Mouse (Mus musculus) hindbrain, embryonic 16.5 days (tissue): ENCODE measurements around the gene Selenon. TPM values are rescaled to one million over a fixed set of nuclear protein-coding genes. Genes with fewer than 3 reads are reported as not detected.

ENCODE experiments used
- ATAC-seq: fragments of 200-750 bp; cut with Nextera tagmentation; 2 replicates; pipeline ENCODE4 v1.8.0; 2017; ENCODE audit warnings: moderate TSS enrichment, moderate library complexity
- H3K27ac ChIP-seq: fragments of 300-500 bp; sonication (generic); 2 replicates; pipeline ENCODE4 v1.5.1; 2014; ENCODE audit warnings: low read depth, mild to moderate bottlenecking, control low read depth, low read length, moderate library complexity
- H3K27me3 ChIP-seq: fragments of 300-500 bp; sonication (generic); replicated peaks from 2 replicates; pipeline ENCODE4 v1.6.1; 2014; ENCODE audit warnings: low read length; ENCODE audit not compliant: control insufficient read depth, insufficient read depth
- H3K36me3 ChIP-seq: fragments of 300-500 bp; sonication (generic); 2 replicates; pipeline ENCODE4 v1.6.1; 2014; ENCODE audit warnings: mild to moderate bottlenecking, low read length, moderate library complexity, mixed read lengths; ENCODE audit not compliant: control insufficient read depth, insufficient read depth
- H3K4me1 ChIP-seq: fragments of 300-500 bp; sonication (generic); 2 replicates; pipeline ENCODE4 v1.6.1; 2014; ENCODE audit warnings: low read depth, low read length; ENCODE audit not compliant: control insufficient read depth, insufficient read depth
- H3K4me2 ChIP-seq: fragments of 300-500 bp; sonication (generic); 2 replicates; pipeline ENCODE4 v1.6.1; 2014; ENCODE audit warnings: mild to moderate bottlenecking, low read length, control low read depth, moderate library complexity
- H3K4me3 ChIP-seq: fragments of 300-500 bp; sonication (generic); 2 replicates; pipeline ENCODE4 v1.5.1; 2014; ENCODE audit warnings: mild to moderate bottlenecking, low read length, control low read depth, moderate library complexity
- H3K9ac ChIP-seq: fragments of 300-500 bp; sonication (generic); 2 replicates; pipeline ENCODE4 v1.6.1; 2014; ENCODE audit warnings: low read depth, mild to moderate bottlenecking, control low read depth, low read length, moderate library complexity
- H3K9me3 ChIP-seq: fragments of 300-500 bp; sonication (generic); 2 replicates; pipeline ENCODE4 v1.6.1; 2014; ENCODE audit warnings: mild to moderate bottlenecking, low read length, moderate library complexity; ENCODE audit not compliant: control insufficient read depth
- WGBS: fragments of 180-500 bp; shearing (Covaris S2); extraction: QIAGEN DNeasy Blood & Tissue Kit; methylation state at CpG from one replicate; pipeline ENCODE4 v1.1.7; 2014; 5-methylcytosine and 5-hydroxymethylcytosine counted together
- polyA plus RNA-seq: library from polyadenylated mRNA; unstranded; fragments of >200 nt; fragmentation: Nextera tagmentation; extraction: Ambion mirVana; gene quantifications from 2 replicates; pipeline ENCODE4 v1.2.1, GENCODE M21; 2015

Gene Selenon
- polyA plus RNA-seq, 1 experiment from 2014 or later, result 6.7 TPM

- no peaks in the 10 kb centered on the region for H3K36me3 ChIP-seq
- 81% methylated on average over 10 of the region's 10 CpGs for WGBS
- H3K4me1 ChIP-seq, result peaks cover 22% of the 10 kb centered on the region
- no peak overlapping the region for H3K27ac ChIP-seq
- no peaks in the 10 kb centered on the region for H3K9me3 ChIP-seq
- no peak overlapping the region for H3K4me2 ChIP-seq
- H3K4me3 ChIP-seq, result no peak overlapping the region
- no peak overlapping the region for H3K9ac ChIP-seq
- H3K27me3 ChIP-seq, result no peaks in the 10 kb centered on the region
- no peak for ATAC-seq
Observed at GRCm38 (mm10) chr4:134590227-134590926, 38.4 kb upstream of the Selenon start.

GRCm38 (mm10) chr4:134589786-134590185 is 37.8 kb upstream of the Selenon start:
- no peaks in the 10 kb centered on the region for H3K9me3 ChIP-seq
- 0 out of 2 replicates have a peak overlapping the region, but pooled peaks have one; percentile 11 for H3K9ac ChIP-seq
- H3K4me2 ChIP-seq, result no peak overlapping the region
- no peak overlapping the region for H3K4me3 ChIP-seq
- no peak overlapping the region for H3K27ac ChIP-seq
- H3K27me3 ChIP-seq, result no peaks in the 10 kb centered on the region
- no peaks in the 10 kb centered on the region for H3K36me3 ChIP-seq
- WGBS, result 59% methylated on average over 9 of the region's 9 CpGs
- H3K4me1 ChIP-seq, result peaks cover 22% of the 10 kb centered on the region
- no peak for ATAC-seq

GRCm38 (mm10) chr4:134588951-134589350 is 37.0 kb upstream of the Selenon start:
- no peaks in the 10 kb centered on the region for H3K9me3 ChIP-seq
- no peak overlapping the region for H3K9ac ChIP-seq
- ATAC-seq, result no peak
- peaks cover 22% of the 10 kb centered on the region for H3K4me1 ChIP-seq
- no peak overlapping the region for H3K4me2 ChIP-seq
- H3K27ac ChIP-seq, result no peak overlapping the region
- no peak overlapping the region for H3K4me3 ChIP-seq
- no peaks in the 10 kb centered on the region for H3K27me3 ChIP-seq
- WGBS, result 72% methylated on average over 5 of the region's 5 CpGs
- H3K36me3 ChIP-seq, result no peaks in the 10 kb centered on the region

GRCm38 (mm10) chr4:134588287-134588686 is 36.3 kb upstream of the Selenon start:
- ATAC-seq, result no peak
- WGBS, result 88% methylated on average over 9 of the region's 9 CpGs
- H3K9me3 ChIP-seq, result no peaks in the 10 kb centered on the region
- H3K4me3 ChIP-seq, result no peak overlapping the region
- H3K27me3 ChIP-seq, result no peaks in the 10 kb centered on the region
- H3K4me2 ChIP-seq, result no peak overlapping the region
- no peak overlapping the region for H3K9ac ChIP-seq
- no peaks in the 10 kb centered on the region for H3K36me3 ChIP-seq
- H3K27ac ChIP-seq, result no peak overlapping the region; the same call in 1 of the 2 replicates
- H3K4me1 ChIP-seq, result peaks cover 22% of the 10 kb centered on the region

- H3K36me3 ChIP-seq, result no peaks in the 10 kb centered on the region
- H3K9ac ChIP-seq, result no peak overlapping the region
- H3K4me3 ChIP-seq, result no peak overlapping the region
- ATAC-seq, result no peak
- H3K27ac ChIP-seq, result no peak overlapping the region; the same call in 1 of the 2 replicates
- H3K4me2 ChIP-seq, result no peak overlapping the region
- no peaks in the 10 kb centered on the region for H3K9me3 ChIP-seq
- WGBS, result 57% methylated on average over 11 of the region's 11 CpGs
- H3K4me1 ChIP-seq, result peaks cover 21% of the 10 kb centered on the region
- no peaks in the 10 kb centered on the region for H3K27me3 ChIP-seq
Observed at GRCm38 (mm10) chr4:134587636-134588197, 35.8 kb upstream of the Selenon start.

GRCm38 (mm10) chr4:134586631-134587030 is 34.7 kb upstream of the Selenon start:
- Histone ChIP-seq H3K27me3 (no peaks in the 10 kb centered on the region), H3K4me2 (no peak overlapping the region), H3K9ac (no peak overlapping the region), H3K4me1 (peaks cover 11% of the 10 kb centered on the region), H3K9me3 (no peaks in the 10 kb centered on the region), H3K4me3 (no peak overlapping the region), H3K27ac (no peak overlapping the region), H3K36me3 (no peaks in the 10 kb centered on the region)
- WGBS, result 75% methylated on average over 1 of the region's 1 CpGs
- ATAC-seq, result no peak

- Histone ChIP-seq H3K4me2 (no peak overlapping the region), H3K9ac (no peak overlapping the region), H3K27me3 (no peaks in the 10 kb centered on the region), H3K36me3 (no peaks in the 10 kb centered on the region), H3K4me3 (no peak overlapping the region), H3K4me1 (peaks cover 11% of the 10 kb centered on the region), H3K9me3 (no peaks in the 10 kb centered on the region), H3K27ac (no peak overlapping the region)
- 84% methylated on average over 7 of the region's 7 CpGs for WGBS
- no peak for ATAC-seq
Observed at GRCm38 (mm10) chr4:134586126-134586525, 34.2 kb upstream of the Selenon start.

GRCm38 (mm10) chr4:134583513-134583912 is 31.5 kb upstream of the Selenon start:
- Histone ChIP-seq H3K4me3 (no peak overlapping the region), H3K4me1 (peaks cover 33% of the 10 kb centered on the region), H3K4me2 (no peak overlapping the region), H3K9me3 (no peaks in the 10 kb centered on the region), H3K27ac (no peak overlapping the region), H3K36me3 (no peaks in the 10 kb centered on the region), H3K27me3 (no peaks in the 10 kb centered on the region), H3K9ac (no peak overlapping the region)
- WGBS, result 67% methylated on average over 3 of the region's 3 CpGs
- ATAC-seq, result no peak

- no peaks in the 10 kb centered on the region for H3K27me3 ChIP-seq
- H3K9ac ChIP-seq, result no peak overlapping the region
- 41% methylated on average over 8 of the region's 8 CpGs for WGBS
- peak overlapping the region; percentile 68 for H3K27ac ChIP-seq
- no peaks in the 10 kb centered on the region for H3K36me3 ChIP-seq
- H3K4me3 ChIP-seq, result no peak overlapping the region
- no peaks in the 10 kb centered on the region for H3K9me3 ChIP-seq
- H3K4me1 ChIP-seq, result peaks cover 28% of the 10 kb centered on the region
- ATAC-seq, result peak; percentile 25; the same call in 1 of the 2 replicates
- no peak overlapping the region for H3K4me2 ChIP-seq
Observed at GRCm38 (mm10) chr4:134581365-134581764, 29.4 kb upstream of the Selenon start.
